8 mouse cellular contexts compared by ENCODE assay signal in genomic region chrX:133898014-133898542, GRCm38 (mm10). TPM values are rescaled to one million over a fixed set of nuclear protein-coding genes. Genes with fewer than 3 reads are reported as not detected.
A peak's percentile ranks its signal among the peaks of the same experiment; 100 is the strongest.
DNase-seq lines count a peak whose midpoint lies in the region; ATAC-seq lines count a peak whose summit lies in the region.

Tspan6 (minus strand) TSS chrX:133898429.

- peak within 1 kb of the TSS; percentile 65 for H3K4me3 ChIP-seq in heart, embryonic 12.5 days
- peak within 1 kb of the TSS; percentile 70 for H3K4me3 ChIP-seq in kidney, embryonic 16.5 days (ENCODE audit: low read length)

- no peaks in the 10 kb centered on the region for H3K27me3 ChIP-seq in heart, embryonic 12.5 days (replicated peaks)
- H3K27me3 ChIP-seq in kidney, embryonic 16.5 days (ENCODE audit: insufficient read depth, low read length) = peaks cover 3% of the 10 kb centered on the region; the same call in 1 of the 2 replicates
- no peaks in the 10 kb centered on the region for H3K27me3 ChIP-seq in splenic B cell, adult 2 months (ENCODE audit: control insufficient read depth, insufficient read depth, low read length, poor library complexity, severe bottlenecking)

- H3K4me1 ChIP-seq in heart, embryonic 12.5 days (replicated peaks) = 0 out of 2 replicates have a peak, but pooled peaks cover 3% of the 10 kb centered on the region
- H3K4me1 ChIP-seq in kidney, embryonic 16.5 days (ENCODE audit: insufficient read depth, low read length) = no peaks in the 10 kb centered on the region

- peaks cover 6% of the 10 kb centered on the region; the same call in 1 of the 2 replicates for H3K36me3 ChIP-seq in heart, embryonic 12.5 days
- 0 out of 2 replicates have a peak, but pooled peaks cover 4% of the 10 kb centered on the region for H3K36me3 ChIP-seq in kidney, embryonic 16.5 days (ENCODE audit: insufficient read depth, low read length)
- no peaks in the 10 kb centered on the region for H3K36me3 ChIP-seq in splenic B cell, adult 2 months (ENCODE audit: control insufficient read depth, insufficient read depth, low read length, poor library complexity, severe bottlenecking)

- peak within 1 kb of the TSS; percentile 64; the same call in 1 of the 2 replicates for H3K27ac ChIP-seq in heart, embryonic 12.5 days (ENCODE audit: poor library complexity, severe bottlenecking)
- H3K27ac ChIP-seq in kidney, embryonic 16.5 days (ENCODE audit: low read length) = 0 out of 2 replicates have a peak within 1 kb of the TSS, but pooled peaks have one; percentile 18

- H3K9me3 ChIP-seq in heart, embryonic 12.5 days (replicated peaks) = no peaks in the 10 kb centered on the region
- H3K9me3 ChIP-seq in kidney, embryonic 16.5 days (ENCODE audit: low read length) = no peaks in the 10 kb centered on the region

- WGBS in heart, embryonic 12.5 days = 22% methylated on average over 33 of the region's 33 CpGs
- 24% methylated on average over 33 of the region's 33 CpGs for WGBS in kidney, embryonic 16.5 days

- H3K4me2 ChIP-seq in heart, embryonic 12.5 days = peak within 1 kb of the TSS; percentile 71
- peak within 1 kb of the TSS; percentile 47 for H3K4me2 ChIP-seq in kidney, embryonic 16.5 days (replicated peaks; ENCODE audit: low read depth, low read length)

- peak; percentile 60 for DNase-seq in 3134 (ENCODE audit: extremely low read depth, insufficient read length, low spot score)
- DNase-seq in brain, adult 2 months (ENCODE audit: low read depth, low spot score) = peak; percentile 89
- peak; percentile 10 for DNase-seq in fat pad, adult 2 months (ENCODE audit: extremely low read depth, low read depth, low spot score)
- DNase-seq in liver = peak; percentile 70
- peak; percentile 81 for DNase-seq in naive thymus-derived CD4-positive, alpha-beta T cell, adult 2 months (ENCODE audit: low read depth)
- peak; percentile 71 for DNase-seq in splenic B cell, adult 2 months (ENCODE audit: low read depth, low spot score)

- peak within 1 kb of the TSS; percentile 85 for H3K9ac ChIP-seq in heart, embryonic 12.5 days
- peak within 1 kb of the TSS; percentile 78 for H3K9ac ChIP-seq in kidney, embryonic 16.5 days (replicated peaks; ENCODE audit: low read length)

- peak; percentile 67 for ATAC-seq in heart, embryonic 12.5 days (ENCODE audit: insufficient number of reproducible peaks, low FRiP score)
- peak; percentile 97 for ATAC-seq in kidney, embryonic 16.5 days (ENCODE audit: low FRiP score, low TSS enrichment)

RNA-seq across cellular contexts. Expression of gene Tspan6, which starts in this region (rescaled TPM):
- polyA plus RNA-seq in heart, embryonic 12.5 days (2016; fragmentation: Nextera tagmentation; extraction: Ambion mirVana) = 157 and 158 TPM in 2 replicates
- 168 and 171 TPM in 2 replicates for polyA plus RNA-seq in kidney, embryonic 16.5 days (2015; fragmentation: Nextera tagmentation; extraction: Ambion mirVana)

Comparison
In these comparisons a context has a peak if more than half of its experiments do, and no peak if none do; other contexts are left out.
1. Peak in every context shown above with its lines: DNase-seq, ATAC-seq, H3K4me3 ChIP-seq and H3K27ac ChIP-seq.
2. DNase-seq: peak in every context shown above with its lines; median percentile 89 in brain, adult 2 months; 81 in naive thymus-derived CD4-positive, alpha-beta T cell, adult 2 months; 71 in splenic B cell, adult 2 months; 70 in liver; 60 in 3134; 10 in fat pad, adult 2 months.